Mouse (Mus musculus): ENCODE data around the gene Alpk1. TPM values are rescaled to one million over a fixed set of nuclear protein-coding genes. Genes with fewer than 3 reads are reported as not detected.

The Alpk1 gene
- polyA plus RNA-seq, 1 experiment from 2014 or later = 0.80 TPM

- Histone ChIP-seq H3K4me1 (peaks cover 40% of the 10 kb centered on the region), H3K27ac (no peak overlapping the region), H3K4me3 (no peak overlapping the region), H3K9ac (no peak overlapping the region), H3K4me2 (replicated peaks) (no peak overlapping the region), H3K27me3 (peaks cover 95% of the 10 kb centered on the region), H3K36me3 (no peaks in the 10 kb centered on the region), H3K9me3 (no peaks in the 10 kb centered on the region)
- ATAC-seq (ENCODE audit: low FRiP score, low read depth) = no peak
- WGBS = 0% methylated on average over 10 of the region's 10 CpGs
Observed at GRCm38 (mm10) chr3:127631582-127631981, 148.7 kb downstream of the Alpk1 start.

- H3K27ac ChIP-seq = no peak overlapping the region
- H3K36me3 ChIP-seq = no peaks in the 10 kb centered on the region
- no peak overlapping the region for H3K4me2 ChIP-seq (replicated peaks)
- H3K4me1 ChIP-seq = peaks cover 43% of the 10 kb centered on the region
- H3K9me3 ChIP-seq = no peaks in the 10 kb centered on the region
- H3K27me3 ChIP-seq = peaks cover 96% of the 10 kb centered on the region
- no peak for ATAC-seq (ENCODE audit: low FRiP score, low read depth)
- no peak overlapping the region for H3K4me3 ChIP-seq
- WGBS = 3% methylated on average over 17 of the region's 17 CpGs
- no peak overlapping the region for H3K9ac ChIP-seq
Observed at GRCm38 (mm10) chr3:127630735-127631372, 149.5 kb downstream of the Alpk1 start.

GRCm38 (mm10) chr3:127630190-127630589 is 150.1 kb downstream of the Alpk1 start:
- Histone ChIP-seq H3K4me1 (peaks cover 47% of the 10 kb centered on the region), H3K27ac (no peak overlapping the region), H3K4me3 (no peak overlapping the region), H3K9me3 (no peaks in the 10 kb centered on the region), H3K36me3 (no peaks in the 10 kb centered on the region), H3K9ac (no peak overlapping the region), H3K4me2 (replicated peaks) (no peak overlapping the region), H3K27me3 (peaks cover 98% of the 10 kb centered on the region)
- 3% methylated on average over 1 of the region's 1 CpGs for WGBS
- ATAC-seq (ENCODE audit: low FRiP score, low read depth) = no peak

- Histone ChIP-seq H3K4me3 (peak overlapping the region; percentile 14; the same call in 1 of the 2 replicates), H3K27ac (no peak overlapping the region), H3K4me2 (replicated peaks) (peak overlapping the region; percentile 27; the same call in 1 of the 2 replicates), H3K4me1 (peaks cover 37% of the 10 kb centered on the region), H3K36me3 (no peaks in the 10 kb centered on the region), H3K27me3 (peaks cover 95% of the 10 kb centered on the region), H3K9ac (no peak overlapping the region), H3K9me3 (no peaks in the 10 kb centered on the region)
- no peak for ATAC-seq (ENCODE audit: low FRiP score, low read depth)
- WGBS = under 1% methylated on average over 37 of the region's 37 CpGs
Observed at GRCm38 (mm10) chr3:127628311-127629184, 151.8 kb downstream of the Alpk1 start.

- Histone ChIP-seq H3K27ac (no peak overlapping the region), H3K9ac (no peak overlapping the region), H3K4me2 (replicated peaks) (0 out of 2 replicates have a peak overlapping the region, but pooled peaks have one; percentile 27), H3K4me3 (peak overlapping the region; percentile 14; the same call in 1 of the 2 replicates), H3K27me3 (peaks cover 95% of the 10 kb centered on the region), H3K9me3 (no peaks in the 10 kb centered on the region), H3K36me3 (no peaks in the 10 kb centered on the region), H3K4me1 (peaks cover 31% of the 10 kb centered on the region)
- no peak for ATAC-seq (ENCODE audit: low FRiP score, low read depth)
- WGBS = 0% methylated on average over 9 of the region's 9 CpGs
Observed at GRCm38 (mm10) chr3:127627956-127628310, 152.4 kb downstream of the Alpk1 start.

- Histone ChIP-seq H3K4me1 (peaks cover 26% of the 10 kb centered on the region), H3K27me3 (peaks cover 90% of the 10 kb centered on the region), H3K9ac (no peak overlapping the region), H3K4me2 (replicated peaks) (no peak overlapping the region), H3K27ac (no peak overlapping the region), H3K9me3 (no peaks in the 10 kb centered on the region), H3K36me3 (no peaks in the 10 kb centered on the region), H3K4me3 (no peak overlapping the region)
- WGBS = under 1% methylated on average over 28 of the region's 28 CpGs
- ATAC-seq (ENCODE audit: low FRiP score, low read depth) = no peak
Observed at GRCm38 (mm10) chr3:127627151-127627955, 153.0 kb downstream of the Alpk1 start.

GRCm38 (mm10) chr3:127626524-127626923 is 153.8 kb downstream of the Alpk1 start:
- Histone ChIP-seq H3K9ac (no peak overlapping the region), H3K27ac (no peak overlapping the region), H3K4me3 (no peak overlapping the region), H3K4me1 (peaks cover 23% of the 10 kb centered on the region; the same call in 1 of the 2 replicates), H3K9me3 (no peaks in the 10 kb centered on the region), H3K27me3 (peaks cover 82% of the 10 kb centered on the region), H3K36me3 (no peaks in the 10 kb centered on the region), H3K4me2 (replicated peaks) (no peak overlapping the region)
- WGBS = 5% methylated on average over 3 of the region's 3 CpGs
- ATAC-seq (ENCODE audit: low FRiP score, low read depth) = no peak

- Histone ChIP-seq H3K9me3 (no peaks in the 10 kb centered on the region), H3K4me2 (replicated peaks) (peak overlapping the region; percentile 70), H3K9ac (peak overlapping the region; percentile 31; the same call in 1 of the 2 replicates), H3K27ac (no peak overlapping the region), H3K4me3 (peak overlapping the region; percentile 44), H3K36me3 (no peaks in the 10 kb centered on the region), H3K27me3 (peaks cover 75% of the 10 kb centered on the region), H3K4me1 (peaks cover 23% of the 10 kb centered on the region; the same call in 1 of the 2 replicates)
- no peak for ATAC-seq (ENCODE audit: low FRiP score, low read depth)
- WGBS = under 1% methylated on average over 28 of the region's 28 CpGs
Observed at GRCm38 (mm10) chr3:127625701-127626399, 154.5 kb downstream of the Alpk1 start.

- peaks cover 23% of the 10 kb centered on the region; the same call in 1 of the 2 replicates for H3K4me1 ChIP-seq
- no peaks in the 10 kb centered on the region for H3K9me3 ChIP-seq
- ATAC-seq (ENCODE audit: low FRiP score, low read depth) = peak; percentile 51; the same call in 1 of the 2 replicates
- peaks cover 69% of the 10 kb centered on the region for H3K27me3 ChIP-seq
- H3K9ac ChIP-seq = peak overlapping the region; percentile 31; the same call in 1 of the 2 replicates
- peak overlapping the region; percentile 44 for H3K4me3 ChIP-seq
- no peaks in the 10 kb centered on the region for H3K36me3 ChIP-seq
- H3K4me2 ChIP-seq (replicated peaks) = peak overlapping the region; percentile 70
- under 1% methylated on average over 36 of the region's 36 CpGs for WGBS
- H3K27ac ChIP-seq = no peak overlapping the region
Observed at GRCm38 (mm10) chr3:127625296-127625695, 155.0 kb downstream of the Alpk1 start.
